Mouse (Mus musculus) embryonic facial prominence, embryonic 14.5 days (tissue): ENCODE data around the gene Psmc2. TPM values are rescaled to one million over a fixed set of nuclear protein-coding genes. Genes with fewer than 3 reads are reported as not detected.

Experiments
- ATAC-seq: fragments of 200-750 bp; cut with Nextera tagmentation; 2 replicates; pipeline ENCODE4 v1.8.0; 2017; ENCODE audit warnings: low read depth, moderate number of reproducible peaks, moderate TSS enrichment
- DNase-seq: peaks from one replicate; pipeline ENCODE4 v3.0.0-alpha.2; 2015; ENCODE audit warnings: low spot score
- H3K27ac ChIP-seq: fragments of 300-500 bp; sonication (generic); replicated peaks from 2 replicates; pipeline ENCODE4 v1.5.1; 2014; ENCODE audit warnings: low read depth, mild to moderate bottlenecking, low read length, moderate library complexity
- H3K27me3 ChIP-seq: fragments of 300-500 bp; sonication (generic); replicated peaks from 2 replicates; pipeline ENCODE4 v1.6.1; 2014; ENCODE audit warnings: low read length; ENCODE audit not compliant: control insufficient read depth, insufficient read depth
- H3K36me3 ChIP-seq: fragments of 300-500 bp; sonication (generic); 2 replicates; pipeline ENCODE4 v1.6.1; 2014; ENCODE audit warnings: low read length, mixed read lengths; ENCODE audit not compliant: control insufficient read depth, insufficient read depth
- H3K4me1 ChIP-seq: fragments of 300-500 bp; sonication (generic); 2 replicates; pipeline ENCODE4 v1.6.1; 2014; ENCODE audit warnings: antibody characterized with exemption, low read length; ENCODE audit not compliant: control insufficient read depth, insufficient read depth
- H3K4me2 ChIP-seq: fragments of 300-500 bp; sonication (generic); 2 replicates; pipeline ENCODE4 v1.6.1; 2014; ENCODE audit warnings: low read depth, mild to moderate bottlenecking, low read length, moderate library complexity, mixed read lengths
- H3K4me3 ChIP-seq: fragments of 300-500 bp; sonication (generic); 2 replicates; pipeline ENCODE4 v1.5.1; 2014; ENCODE audit warnings: low read depth, mild to moderate bottlenecking, low read length
- H3K9ac ChIP-seq: fragments of 300-500 bp; sonication (generic); 2 replicates; pipeline ENCODE4 v1.6.1; 2014; ENCODE audit warnings: low read depth, mild to moderate bottlenecking, low read length, moderate library complexity, mixed read lengths
- H3K9me3 ChIP-seq: fragments of 300-500 bp; sonication (generic); 2 replicates; pipeline ENCODE4 v1.6.1; 2016; ENCODE audit warnings: low read length; ENCODE audit not compliant: control insufficient read depth
- WGBS: fragments of 180-500 bp; shearing (Covaris S2); extraction: QIAGEN DNeasy Blood & Tissue Kit; methylation state at CpG from one replicate; pipeline ENCODE4 v1.1.7; 2014; 5-methylcytosine and 5-hydroxymethylcytosine counted together
- polyA plus RNA-seq: library from polyadenylated mRNA; unstranded; fragments of >200 nt; fragmentation: Nextera tagmentation; extraction: Ambion mirVana; gene quantifications from 2 replicates; pipeline ENCODE4 v1.2.1, GENCODE M21; 2014

Gene Psmc2
- polyA plus RNA-seq, 1 experiment from 2014 or later: 161 TPM

- H3K9me3 ChIP-seq: no peaks in the 10 kb centered on the region
- H3K27ac ChIP-seq: peak overlapping the region; percentile 85; the same call in 1 of the 2 replicates
- no peaks in the 10 kb centered on the region for H3K27me3 ChIP-seq
- H3K36me3 ChIP-seq: peaks cover 13% of the 10 kb centered on the region
- ATAC-seq: no peak
- DNase-seq: no peak
- peaks cover 13% of the 10 kb centered on the region for H3K4me1 ChIP-seq
- peak overlapping the region; percentile 70 for H3K4me2 ChIP-seq
- WGBS: 36% methylated on average over 11 of the region's 11 CpGs
- H3K9ac ChIP-seq: peak overlapping the region; percentile 85
- H3K4me3 ChIP-seq: peak overlapping the region; percentile 77
Observed at GRCm38 (mm10) chr5:21787186-21788105, 2.4 kb downstream of the Psmc2 start.

GRCm38 (mm10) chr5:21789061-21789460 is 4.0 kb downstream of the Psmc2 start:
- WGBS: 77% methylated on average over 5 of the region's 5 CpGs

GRCm38 (mm10) chr5:21792166-21792565 is 7.1 kb downstream of the Psmc2 start:
- Histone ChIP-seq H3K27me3 (no peaks in the 10 kb centered on the region), H3K4me1 (peaks cover 10% of the 10 kb centered on the region), H3K4me2 (no peak overlapping the region), H3K27ac (no peak overlapping the region), H3K9me3 (no peaks in the 10 kb centered on the region), H3K9ac (no peak overlapping the region), H3K4me3 (no peak overlapping the region), H3K36me3 (peaks cover 29% of the 10 kb centered on the region)
- no peak for DNase-seq
- no peak for ATAC-seq

More at GRCm38 (mm10) chr5:21789061-21789460, 4.0 kb downstream of the Psmc2 start:
- Histone ChIP-seq H3K27me3 (no peaks in the 10 kb centered on the region), H3K4me3 (no peak overlapping the region), H3K9ac (no peak overlapping the region), H3K9me3 (no peaks in the 10 kb centered on the region), H3K27ac (no peak overlapping the region), H3K4me2 (no peak overlapping the region), H3K4me1 (peaks cover 13% of the 10 kb centered on the region), H3K36me3 (peaks cover 8% of the 10 kb centered on the region)
- DNase-seq (no peak), ATAC-seq (no peak)

- H3K27me3 ChIP-seq: no peaks in the 10 kb centered on the region
- WGBS: 93% methylated on average over 9 of the region's 9 CpGs
- H3K4me3 ChIP-seq: no peak overlapping the region
- ATAC-seq (no peak), DNase-seq (no peak)
- no peak overlapping the region for H3K4me2 ChIP-seq
- H3K9me3 ChIP-seq: no peaks in the 10 kb centered on the region
- H3K27ac ChIP-seq: no peak overlapping the region
- H3K4me1 ChIP-seq: no peaks in the 10 kb centered on the region
- H3K9ac ChIP-seq: no peak overlapping the region
- H3K36me3 ChIP-seq: peaks cover 55% of the 10 kb centered on the region
Observed at GRCm38 (mm10) chr5:21802907-21803306, 17.8 kb downstream of the Psmc2 start.

GRCm38 (mm10) chr5:21803691-21804188 is 18.7 kb downstream of the Psmc2 start:
- no peak overlapping the region for H3K9ac ChIP-seq
- 95% methylated on average over 12 of the region's 12 CpGs for WGBS
- H3K4me3 ChIP-seq: no peak overlapping the region
- no peak overlapping the region for H3K27ac ChIP-seq
- no peaks in the 10 kb centered on the region for H3K9me3 ChIP-seq
- peaks cover 50% of the 10 kb centered on the region for H3K36me3 ChIP-seq
- H3K27me3 ChIP-seq: no peaks in the 10 kb centered on the region
- ATAC-seq: no peak
- DNase-seq: no peak
- no peak overlapping the region for H3K4me2 ChIP-seq
- H3K4me1 ChIP-seq: no peaks in the 10 kb centered on the region

- H3K9ac ChIP-seq: no peak overlapping the region
- ATAC-seq (no peak), DNase-seq (no peak)
- H3K4me2 ChIP-seq: no peak overlapping the region
- no peaks in the 10 kb centered on the region for H3K27me3 ChIP-seq
- no peaks in the 10 kb centered on the region for H3K9me3 ChIP-seq
- H3K27ac ChIP-seq: no peak overlapping the region
- WGBS: 90% methylated on average over 4 of the region's 4 CpGs
- no peak overlapping the region for H3K4me3 ChIP-seq
- H3K4me1 ChIP-seq: no peaks in the 10 kb centered on the region
- H3K36me3 ChIP-seq: peaks cover 40% of the 10 kb centered on the region
Observed at GRCm38 (mm10) chr5:21804837-21805236, 19.8 kb downstream of the Psmc2 start.

GRCm38 (mm10) chr5:21810924-21811323 is 25.8 kb downstream of the Psmc2 start:
- no peaks in the 10 kb centered on the region for H3K36me3 ChIP-seq
- DNase-seq: no peak
- H3K27me3 ChIP-seq: no peaks in the 10 kb centered on the region
- H3K4me2 ChIP-seq: no peak overlapping the region
- no peak overlapping the region for H3K9ac ChIP-seq
- ATAC-seq: no peak
- no peaks in the 10 kb centered on the region for H3K9me3 ChIP-seq
- H3K4me1 ChIP-seq: no peaks in the 10 kb centered on the region
- 66% methylated on average over 10 of the region's 10 CpGs for WGBS
- H3K27ac ChIP-seq: no peak overlapping the region
- no peak overlapping the region for H3K4me3 ChIP-seq

- no peaks in the 10 kb centered on the region for H3K36me3 ChIP-seq
- no peak overlapping the region for H3K4me3 ChIP-seq
- ATAC-seq (no peak), DNase-seq (no peak)
- H3K9me3 ChIP-seq: no peaks in the 10 kb centered on the region
- no peak overlapping the region for H3K27ac ChIP-seq
- H3K27me3 ChIP-seq: no peaks in the 10 kb centered on the region
- no peaks in the 10 kb centered on the region for H3K4me1 ChIP-seq
- no peak overlapping the region for H3K9ac ChIP-seq
- WGBS: 41% methylated on average over 1 of the region's 1 CpGs
- no peak overlapping the region for H3K4me2 ChIP-seq
Observed at GRCm38 (mm10) chr5:21813994-21814393, 28.9 kb downstream of the Psmc2 start.

- Histone ChIP-seq H3K4me3 (no peak overlapping the region), H3K4me2 (no peak overlapping the region), H3K27ac (no peak overlapping the region), H3K9ac (no peak overlapping the region), H3K9me3 (no peaks in the 10 kb centered on the region), H3K4me1 (no peaks in the 10 kb centered on the region), H3K36me3 (no peaks in the 10 kb centered on the region), H3K27me3 (no peaks in the 10 kb centered on the region)
- DNase-seq: no peak
- 36% methylated on average over 7 of the region's 7 CpGs for WGBS
- no peak for ATAC-seq
Observed at GRCm38 (mm10) chr5:21826370-21826769, 41.3 kb downstream of the Psmc2 start.
